Mouse (Mus musculus): ENCODE measurements at regions not wholly inside any gene's neighbourhood (a gene's known extent, or its start where the extent isn't known, plus 50 kb on each side); places are given as distances from the start of the nearest gene placed in this dataset.

- H3K4me3 ChIP-seq = no peak overlapping the region
- TF ChIP-seq CTCF (IDR thresholded peaks at IDR 0.05) (peak; percentile 35), EP300 (IDR thresholded peaks at IDR 0.05; ENCODE audit: insufficient read depth, low read depth, low read length) (no peak)
- intact Hi-C loops (cut with DNase I) = no loop called here
- H3K36me3 ChIP-seq (ENCODE audit: control insufficient read depth, insufficient read depth, low read length) = no peaks in the 10 kb centered on the region
- DNase-seq = no peak
- H3K27ac ChIP-seq = no peak overlapping the region
- no peaks in the 10 kb centered on the region for H3K27me3 ChIP-seq (ENCODE audit: control insufficient read depth, insufficient read depth, low read length)
- WGBS = 83% methylated on average over 8 of the region's 8 CpGs
- no peaks in the 10 kb centered on the region for H3K79me2 ChIP-seq (replicated peaks; ENCODE audit: control insufficient read depth, insufficient read depth, low read length)
- no peaks in the 10 kb centered on the region for H3K4me1 ChIP-seq (ENCODE audit: control insufficient read depth, insufficient read depth, low read length)
- no peak overlapping the region for H3K9ac ChIP-seq (ENCODE audit: low read depth, low read length)
Measured at GRCm38 (mm10) chr2:51316452-51316851, 167.5 kb upstream of the Rnd3 start.

DNA sequence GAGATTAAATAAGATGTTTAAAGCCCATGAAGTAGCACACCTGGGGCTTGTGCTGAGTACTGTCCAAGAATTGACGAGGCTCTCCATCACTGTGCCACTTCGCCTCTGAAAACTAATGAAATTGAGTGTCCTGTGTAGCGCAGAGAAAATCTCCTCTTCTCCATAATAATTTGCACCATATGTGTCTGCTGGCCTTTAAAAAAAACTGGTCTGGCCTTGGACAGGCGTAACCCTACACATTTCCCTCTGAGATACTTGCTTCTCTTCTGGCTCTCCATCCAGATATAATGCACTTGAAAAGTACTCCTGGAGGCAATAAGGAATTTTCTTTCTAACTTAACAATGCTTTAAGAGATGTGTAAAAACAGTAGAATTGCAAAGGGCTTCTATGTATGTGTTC is 164.5 kb upstream of the Rnd3 start:
- TF ChIP-seq EP300 (IDR thresholded peaks at IDR 0.05; ENCODE audit: insufficient read depth, low read depth, low read length) (no peak), CTCF (IDR thresholded peaks at IDR 0.05) (no peak), POLR2A (IDR thresholded peaks at IDR 0.05; ENCODE audit: insufficient read depth, low read depth, low read length) (no peak)
- Histone ChIP-seq H3K4me1 (ENCODE audit: control insufficient read depth, insufficient read depth, low read length) (no peaks in the 10 kb centered on the region), H3K27me3 (ENCODE audit: control insufficient read depth, insufficient read depth, low read length) (no peaks in the 10 kb centered on the region), H3K4me3 (no peak overlapping the region), H3K9ac (ENCODE audit: low read depth, low read length) (no peak overlapping the region), H3K36me3 (ENCODE audit: control insufficient read depth, insufficient read depth, low read length) (no peaks in the 10 kb centered on the region), H3K27ac (no peak overlapping the region), H3K79me2 (replicated peaks; ENCODE audit: control insufficient read depth, insufficient read depth, low read length) (no peaks in the 10 kb centered on the region)
- DNase-seq = no peak
- 95% methylated on average over 4 of the region's 4 CpGs for WGBS
- intact Hi-C loops (cut with DNase I) = no loop called here

GRCm38 (mm10) chr2:51306257-51306656 is 157.3 kb upstream of the Rnd3 start:
- Histone ChIP-seq H3K36me3 (ENCODE audit: control insufficient read depth, insufficient read depth, low read length) (no peaks in the 10 kb centered on the region), H3K9ac (ENCODE audit: low read depth, low read length) (no peak overlapping the region), H3K27me3 (ENCODE audit: control insufficient read depth, insufficient read depth, low read length) (no peaks in the 10 kb centered on the region), H3K27ac (no peak overlapping the region; the same call in 1 of the 2 replicates), H3K4me3 (no peak overlapping the region), H3K4me1 (ENCODE audit: control insufficient read depth, insufficient read depth, low read length) (peaks cover 2% of the 10 kb centered on the region), H3K79me2 (replicated peaks; ENCODE audit: control insufficient read depth, insufficient read depth, low read length) (no peaks in the 10 kb centered on the region)
- DNase-seq = no peak
- TF ChIP-seq CTCF (IDR thresholded peaks at IDR 0.05) (no peak), POLR2A (IDR thresholded peaks at IDR 0.05; ENCODE audit: insufficient read depth, low read depth, low read length) (no peak), EP300 (IDR thresholded peaks at IDR 0.05; ENCODE audit: insufficient read depth, low read depth, low read length) (no peak)
- intact Hi-C loops (cut with DNase I) = no loop called here
- WGBS = 71% methylated on average over 1 of the region's 1 CpGs

DNA sequence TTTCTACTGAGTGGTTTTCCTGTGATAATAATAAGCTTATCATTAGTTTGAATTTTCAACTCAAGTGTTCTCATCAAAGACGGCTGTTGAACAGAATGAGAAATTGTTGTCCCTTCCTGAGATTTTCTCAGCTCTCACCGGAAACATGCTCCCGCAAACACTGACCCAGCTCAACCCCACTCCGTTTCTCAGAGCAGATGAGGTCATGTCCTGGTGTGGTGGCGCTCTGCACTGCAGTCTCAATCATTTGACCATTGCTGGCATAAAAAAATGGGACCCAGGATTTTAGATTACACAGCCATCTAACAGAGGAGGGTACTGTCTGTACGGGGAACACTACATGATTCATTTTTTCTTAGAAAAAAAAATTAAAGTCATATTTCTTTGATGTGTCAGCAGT is 156.5 kb upstream of the Rnd3 start:
- DNase-seq = peak; percentile 51 to 55
- no peaks in the 10 kb centered on the region for H3K79me2 ChIP-seq (replicated peaks; ENCODE audit: control insufficient read depth, insufficient read depth, low read length)
- TF ChIP-seq CTCF (IDR thresholded peaks at IDR 0.05) = peak; percentile 59
- TF ChIP-seq EP300 (IDR thresholded peaks at IDR 0.05; ENCODE audit: insufficient read depth, low read depth, low read length) = no peak
- no peak for TF ChIP-seq POLR2A (IDR thresholded peaks at IDR 0.05; ENCODE audit: insufficient read depth, low read depth, low read length)
- intact Hi-C loops (cut with DNase I) = no loop called here
- no peak overlapping the region for H3K9ac ChIP-seq (ENCODE audit: low read depth, low read length)
- WGBS = 23% methylated on average over 6 of the region's 6 CpGs
- H3K27me3 ChIP-seq (ENCODE audit: control insufficient read depth, insufficient read depth, low read length) = no peaks in the 10 kb centered on the region
- no peaks in the 10 kb centered on the region for H3K36me3 ChIP-seq (ENCODE audit: control insufficient read depth, insufficient read depth, low read length)
- H3K27ac ChIP-seq = peak overlapping the region; percentile 54
- H3K4me1 ChIP-seq (ENCODE audit: control insufficient read depth, insufficient read depth, low read length) = peaks cover 2% of the 10 kb centered on the region
- H3K4me3 ChIP-seq = no peak overlapping the region

GRCm38 (mm10) chr2:51304694-51305093 is 155.8 kb upstream of the Rnd3 start:
- Histone ChIP-seq H3K36me3 (ENCODE audit: control insufficient read depth, insufficient read depth, low read length) (no peaks in the 10 kb centered on the region), H3K9ac (ENCODE audit: low read depth, low read length) (no peak overlapping the region), H3K27ac (no peak overlapping the region), H3K79me2 (replicated peaks; ENCODE audit: control insufficient read depth, insufficient read depth, low read length) (no peaks in the 10 kb centered on the region), H3K4me1 (ENCODE audit: control insufficient read depth, insufficient read depth, low read length) (peaks cover 2% of the 10 kb centered on the region), H3K27me3 (ENCODE audit: control insufficient read depth, insufficient read depth, low read length) (no peaks in the 10 kb centered on the region), H3K4me3 (no peak overlapping the region)
- intact Hi-C loops (cut with DNase I) = no loop called here
- WGBS = 76% methylated on average over 6 of the region's 6 CpGs
- TF ChIP-seq EP300 (IDR thresholded peaks at IDR 0.05; ENCODE audit: insufficient read depth, low read depth, low read length) (no peak), POLR2A (IDR thresholded peaks at IDR 0.05; ENCODE audit: insufficient read depth, low read depth, low read length) (no peak), CTCF (IDR thresholded peaks at IDR 0.05) (no peak)
- no peak for DNase-seq

DNA sequence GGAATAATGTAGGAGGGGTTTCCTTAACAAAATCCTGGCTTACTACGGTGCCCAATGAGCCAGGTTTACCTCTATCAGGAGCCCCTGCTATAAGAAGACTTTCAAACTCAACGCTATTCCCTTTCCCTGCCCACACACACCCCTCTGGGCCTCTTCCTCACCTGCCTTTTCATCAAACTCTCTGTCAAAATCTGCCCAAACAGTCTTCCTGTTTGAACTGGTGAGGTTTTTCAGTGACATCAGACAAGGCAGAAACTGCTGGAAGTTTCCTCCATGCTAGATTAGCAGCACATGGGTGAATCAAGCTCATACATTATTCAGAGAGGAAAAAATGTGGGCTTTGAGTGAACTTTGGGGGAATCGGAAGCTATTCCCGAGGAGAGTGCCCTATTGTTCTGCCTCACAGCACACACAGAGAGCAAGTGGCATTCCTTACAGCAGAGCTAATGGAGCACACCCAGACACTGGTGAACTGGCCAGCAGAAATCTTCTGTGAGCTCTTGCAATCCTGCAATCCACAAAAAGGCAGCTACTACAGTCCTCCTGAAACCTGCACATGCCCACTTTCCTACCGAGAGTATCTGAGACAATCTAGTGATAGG is 141.8 kb upstream of the Rnd3 start:
- H3K36me3 ChIP-seq (ENCODE audit: control insufficient read depth, insufficient read depth, low read length) = no peaks in the 10 kb centered on the region
- H3K4me1 ChIP-seq (ENCODE audit: control insufficient read depth, insufficient read depth, low read length) = no peaks in the 10 kb centered on the region
- no peaks in the 10 kb centered on the region for H3K27me3 ChIP-seq (ENCODE audit: control insufficient read depth, insufficient read depth, low read length)
- no peak overlapping the region for H3K27ac ChIP-seq
- H3K9ac ChIP-seq (ENCODE audit: low read depth, low read length) = no peak overlapping the region
- no peak overlapping the region for H3K4me3 ChIP-seq
- H3K79me2 ChIP-seq (replicated peaks; ENCODE audit: control insufficient read depth, insufficient read depth, low read length) = no peaks in the 10 kb centered on the region
- intact Hi-C loops (cut with DNase I) = no loop called here
- WGBS = 53% methylated on average over 5 of the region's 5 CpGs
- no peak for DNase-seq
- TF ChIP-seq EP300 (IDR thresholded peaks at IDR 0.05; ENCODE audit: insufficient read depth, low read depth, low read length) (no peak), POLR2A (IDR thresholded peaks at IDR 0.05; ENCODE audit: insufficient read depth, low read depth, low read length) (no peak), CTCF (IDR thresholded peaks at IDR 0.05) (no peak)

Data from heart, adult 2 months (tissue).